Mouse (Mus musculus) fibroblast of lung, adult 2 months (primary cell): Measurements from ENCODE around the gene Cldn34b2.
A peak's percentile ranks its signal among the peaks of the same experiment; 100 is the strongest.
"Not testable (repeated sequence)": the region's sequence is repeated elsewhere in the genome, so short reads cannot be mapped to it uniquely, and the experiment has no call there.

Source experiments
- DNase-seq: peaks from one replicate; pipeline ENCODE4 v3.0.0-alpha.2; 2011; ENCODE audit warnings: low read depth

Gene Cldn34b2

GRCm38 (mm10) chrX:155128312-155128711, at the start of gene Cldn34b2:
Gene Cldn34b2, minus strand, starts transcription at chrX:155128412.
- DNase-seq = not testable (repeated sequence)

DNA sequence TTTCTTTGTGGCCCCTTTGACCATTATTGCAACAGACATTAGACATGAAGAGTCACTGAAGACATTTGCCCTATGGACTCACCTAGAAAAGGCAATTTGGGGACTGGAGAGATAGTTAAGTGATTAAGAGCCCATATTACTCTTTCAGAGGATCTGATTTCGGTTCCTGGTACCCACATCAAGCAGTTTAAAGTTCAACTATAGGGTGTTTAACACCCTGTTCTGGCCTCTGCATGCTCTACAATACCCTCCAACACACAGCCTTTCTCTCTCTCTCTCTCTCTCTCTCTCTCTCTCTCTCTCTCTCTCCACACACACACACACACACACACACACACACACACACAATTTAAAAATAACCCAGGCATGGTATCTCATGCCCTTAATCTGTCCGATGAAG, 49.4 kb upstream of the Cldn34b2 start:
- no peak for DNase-seq

DNA sequence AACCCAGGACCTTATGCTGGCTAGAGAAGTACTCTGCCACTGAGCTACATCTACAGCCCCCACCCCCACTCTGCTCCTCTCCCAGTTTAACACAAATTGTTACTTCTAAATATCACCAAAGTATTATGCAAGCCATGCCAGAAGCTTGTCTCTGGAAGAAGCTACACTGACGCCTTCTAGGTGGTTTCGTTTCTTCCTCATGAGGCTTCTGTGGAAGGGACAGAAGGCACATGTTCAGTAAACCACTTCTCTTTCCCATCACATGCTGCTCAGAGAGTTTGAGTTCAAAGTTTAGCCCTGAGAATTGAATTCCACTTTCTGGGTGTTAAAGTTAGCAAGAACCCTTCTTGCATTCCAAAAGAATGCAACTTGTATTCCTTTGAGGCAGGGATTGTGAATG, 49.0 kb upstream of the Cldn34b2 start:
- no peak for DNase-seq

GRCm38 (mm10) chrX:155175568-155175967, 47.4 kb upstream of the Cldn34b2 start:
- DNase-seq = no peak

- no peak for DNase-seq
Observed at GRCm38 (mm10) chrX:155172310-155172709, 44.1 kb upstream of the Cldn34b2 start.

DNA sequence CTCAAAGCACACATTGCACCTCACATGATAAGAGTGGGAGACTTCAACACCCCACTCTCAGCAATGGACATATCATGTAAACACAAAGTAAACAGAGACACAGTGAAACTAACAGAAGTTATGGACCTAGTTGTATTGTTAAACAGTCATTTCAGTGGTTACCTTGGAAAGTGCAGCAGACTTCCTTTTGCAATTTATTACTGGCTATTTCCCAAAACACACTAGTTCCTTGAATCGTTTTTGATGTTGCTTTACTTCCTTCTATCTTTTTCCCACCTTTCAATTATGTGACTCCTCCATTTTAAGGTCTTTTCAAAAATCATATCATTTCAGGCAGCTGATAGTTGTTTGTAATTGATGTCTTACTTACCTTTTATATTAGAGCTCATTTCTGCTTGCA, 43.5 kb upstream of the Cldn34b2 start:
- DNase-seq = no peak

- no peak for DNase-seq
Observed at GRCm38 (mm10) chrX:155169886-155170285, 41.7 kb upstream of the Cldn34b2 start.

DNA sequence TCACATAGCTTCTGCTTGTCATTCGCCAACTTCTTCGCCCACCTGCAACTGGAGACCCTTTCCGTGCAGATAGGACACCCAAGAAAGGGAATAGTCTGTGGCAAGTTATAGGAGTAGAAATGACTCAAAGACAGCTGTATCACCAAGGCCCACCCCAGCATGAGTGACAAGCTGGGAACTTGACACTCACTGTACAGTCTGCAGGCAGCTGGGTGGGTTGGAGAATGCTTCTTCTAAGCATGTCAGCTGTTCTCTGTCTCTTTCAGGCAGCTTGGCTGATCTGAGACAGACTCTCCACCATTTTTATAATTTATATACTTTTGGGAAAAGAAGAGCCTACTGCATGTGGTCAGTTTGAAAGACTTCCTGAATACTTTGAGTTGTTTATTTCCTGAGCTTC, 39.5 kb upstream of the Cldn34b2 start:
- DNase-seq = no peak

DNA sequence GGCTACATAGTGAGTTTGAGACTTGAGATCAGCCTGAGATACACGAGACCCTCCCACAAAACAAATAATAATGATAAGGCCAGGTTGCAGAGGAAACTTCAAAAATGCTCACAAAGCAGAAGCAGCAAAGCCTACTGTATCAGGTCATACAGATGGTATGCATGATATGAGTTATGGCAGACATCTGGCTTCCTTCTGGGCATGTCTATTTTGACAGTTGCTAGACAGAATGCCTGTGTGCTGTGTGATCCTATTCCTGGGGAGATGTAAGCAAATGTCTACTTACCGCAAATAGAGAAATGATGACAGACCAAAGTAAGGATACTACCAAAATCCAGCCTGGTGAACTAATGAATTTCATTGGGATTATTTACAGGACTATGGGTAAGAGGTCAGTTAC, 38.1 kb upstream of the Cldn34b2 start:
- no peak for DNase-seq

- DNase-seq = no peak
Observed at GRCm38 (mm10) chrX:155163553-155163952, 35.3 kb upstream of the Cldn34b2 start.

- DNase-seq = no peak
Observed at GRCm38 (mm10) chrX:155151868-155152267, 23.7 kb upstream of the Cldn34b2 start.

- DNase-seq = peak; percentile 14
Observed at GRCm38 (mm10) chrX:155144718-155145117, 16.5 kb upstream of the Cldn34b2 start.

DNA sequence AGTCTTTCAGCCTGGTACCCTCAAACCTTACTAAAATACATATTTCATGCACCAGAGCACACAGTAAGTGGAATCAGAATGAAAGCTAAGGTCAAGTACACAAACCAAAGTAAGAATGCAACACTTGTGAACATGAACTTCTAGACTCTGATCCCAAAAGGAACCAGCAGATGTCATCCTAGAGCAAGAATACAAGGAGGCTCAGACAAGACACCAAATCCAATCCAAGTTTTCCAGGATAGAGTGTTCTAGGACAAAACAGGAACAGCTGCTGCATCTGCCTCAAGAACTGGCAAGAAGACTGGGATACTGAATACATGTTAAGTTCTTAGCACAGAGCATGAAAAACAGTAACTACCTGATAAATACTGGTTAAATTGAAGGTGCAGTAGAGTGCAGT, 30.2 kb downstream of the Cldn34b2 start:
- no peak for DNase-seq

GRCm38 (mm10) chrX:155093566-155093965, 34.6 kb downstream of the Cldn34b2 start, which contains the start of gene Magea2:
Gene Magea2, minus strand, starts transcription at chrX:155093666.
- DNase-seq = not testable (repeated sequence)

DNA sequence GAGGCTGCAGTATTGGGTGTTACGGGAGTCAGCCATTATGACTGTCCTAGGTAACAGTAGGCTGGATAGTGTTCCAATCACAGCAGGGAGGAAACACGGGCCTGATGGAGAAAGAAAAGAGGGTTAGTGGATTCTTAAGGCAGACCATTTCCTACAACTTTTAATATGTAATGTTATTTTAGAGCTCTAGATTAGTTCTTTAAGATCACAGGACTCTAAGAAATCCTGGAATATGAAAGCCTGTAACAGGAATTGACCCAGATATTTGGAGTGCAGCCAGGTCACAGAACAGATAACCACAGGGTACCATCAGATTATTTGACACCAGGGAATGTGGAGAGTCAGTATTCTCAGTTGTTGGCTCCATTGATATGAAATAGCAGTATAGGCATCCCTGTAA, 38.5 kb downstream of the Cldn34b2 start, which contains the start of gene Magea1:
TSS of gene Magea1 (minus strand) at position 101 of the 400 bp plus-strand sequence.
- not testable (repeated sequence) for DNase-seq
